Mouse (Mus musculus) spleen, postnatal 10 days (tissue): Measurements from ENCODE around the gene E330021D16Rik.
A peak's percentile ranks its signal among the peaks of the same experiment; 100 is the strongest.

Experiments
- DNase-seq, 2 experiments: peaks; one replicate each; pipeline ENCODE4 v3.0.0; 2021 to 2022; ENCODE audit warnings: low spot score in 2 of 2

E330021D16Rik gene

DNA sequence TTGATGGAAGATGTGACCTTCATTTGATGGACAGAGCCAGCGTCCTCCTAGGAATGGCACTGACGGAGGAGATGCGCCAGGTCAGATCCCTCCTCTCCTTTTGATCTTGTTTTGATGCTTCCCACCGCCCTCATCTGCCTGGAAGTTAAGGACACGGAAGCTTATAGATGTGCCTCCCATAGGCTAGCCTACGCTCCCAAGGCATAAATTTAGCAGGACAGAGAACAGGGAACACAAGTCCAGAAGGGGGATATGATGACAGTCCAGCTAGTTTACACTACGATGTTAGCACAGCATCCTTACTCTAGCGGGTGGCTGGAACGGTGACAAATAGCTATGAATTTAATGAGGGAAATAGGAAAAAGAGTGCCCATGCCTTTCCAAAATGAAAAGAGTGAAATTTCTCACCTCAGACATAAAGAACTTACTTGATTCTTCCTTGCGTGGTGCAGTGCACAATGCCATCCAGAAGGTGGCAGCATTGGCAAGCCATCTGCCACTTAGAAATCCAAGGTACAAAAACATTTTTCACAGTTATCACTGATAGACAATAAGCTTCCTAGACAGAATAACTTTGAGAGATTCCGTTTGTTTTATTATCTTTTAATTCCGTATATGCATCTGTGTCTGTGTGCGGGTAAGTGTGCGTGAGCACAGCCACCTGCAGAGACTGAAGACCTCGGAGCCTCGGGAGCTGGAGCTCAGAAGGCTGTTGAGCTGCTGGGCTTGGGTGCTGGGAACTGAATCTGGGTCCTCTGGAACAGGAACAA lies 6.9 kb upstream of the E330021D16Rik start:
- DNase-seq: peak; percentile 25 to 66

DNA sequence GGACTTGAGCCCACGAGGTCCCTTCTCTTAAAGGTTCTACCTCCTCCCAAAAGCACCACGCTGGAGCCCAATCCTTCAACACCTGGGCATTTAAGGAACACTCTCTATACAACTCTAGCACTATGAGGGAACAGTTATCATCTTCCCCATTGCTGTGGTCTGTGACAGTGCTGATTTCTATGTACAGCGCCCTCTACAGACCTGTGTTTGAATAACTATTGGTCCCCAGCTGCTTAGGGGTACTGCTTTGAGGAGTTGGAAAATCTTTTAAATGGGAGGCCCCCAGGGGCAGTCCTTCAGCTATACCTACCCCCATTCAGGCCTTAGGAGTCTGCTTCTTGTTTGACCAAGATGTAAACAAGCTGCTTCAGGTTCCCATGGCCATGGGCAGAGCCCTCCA lies 5.7 kb upstream of the E330021D16Rik start:
- peak in 1 of 2 experiments; percentile 28 for DNase-seq

GRCm38 (mm10) chr6:136418889-136419835 lies 3.8 kb upstream of the E330021D16Rik start:
- no peak for DNase-seq

DNA sequence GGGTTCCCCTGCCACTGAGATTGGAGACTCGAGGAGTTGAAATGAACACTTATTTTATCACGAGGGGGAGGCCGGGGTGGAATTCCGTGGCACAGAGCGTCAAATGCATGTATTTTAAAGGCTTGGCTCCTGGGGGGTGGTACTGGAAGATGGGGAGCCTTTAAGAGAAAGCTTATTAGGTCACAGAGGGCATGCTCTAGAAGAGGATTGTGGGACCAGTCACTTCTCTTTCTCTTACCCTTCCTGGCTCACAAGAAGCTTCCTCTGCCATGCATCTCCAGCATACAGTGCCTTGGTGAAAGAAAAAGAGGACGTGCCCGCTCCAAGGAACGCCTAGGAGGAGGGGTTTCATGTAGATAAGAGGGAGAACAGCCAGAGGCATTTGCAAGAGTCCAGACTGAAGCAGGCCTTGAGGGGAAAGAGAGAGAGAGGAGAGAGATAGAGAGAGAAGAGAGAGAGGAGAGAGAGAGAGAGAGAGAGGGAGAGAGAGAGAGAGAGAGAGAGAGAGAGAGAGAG lies 3.0 kb upstream of the E330021D16Rik start:
- no peak for DNase-seq

GRCm38 (mm10) chr6:136417864-136418263 lies 2.5 kb upstream of the E330021D16Rik start:
- peak in 1 of 2 experiments; percentile 21 for DNase-seq

GRCm38 (mm10) chr6:136413856-136414362 lies 1.5 kb downstream of the E330021D16Rik start:
- DNase-seq: no peak

DNA sequence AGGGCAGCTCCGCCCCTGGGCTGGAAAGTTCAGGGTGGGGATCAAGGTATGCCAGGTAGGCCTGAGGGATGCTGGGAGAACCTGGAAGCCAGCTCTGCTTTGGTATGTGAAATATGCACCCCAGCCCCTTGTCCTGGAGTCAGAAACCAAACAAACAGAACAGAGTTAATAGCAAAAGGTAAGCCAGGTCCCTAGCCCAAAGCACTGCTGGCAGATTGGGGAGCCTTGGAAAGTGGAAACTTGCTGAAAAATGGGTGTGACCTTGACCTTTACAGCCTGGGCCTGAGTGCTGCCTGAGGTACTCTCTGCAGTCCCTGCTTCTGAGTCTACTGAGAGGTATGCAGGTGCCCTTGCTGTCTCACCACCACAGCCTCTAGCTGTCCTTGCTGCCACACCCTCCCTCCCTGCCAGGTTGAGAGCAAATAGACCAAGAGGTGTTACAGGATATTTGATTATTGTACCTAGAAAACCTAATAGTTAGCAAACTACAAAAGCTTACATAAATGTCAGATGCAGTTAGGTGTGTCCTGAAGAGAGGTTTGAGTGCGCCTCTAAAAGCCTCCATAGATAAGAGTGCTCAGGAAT lies 7.7 kb downstream of the E330021D16Rik start:
- no peak for DNase-seq

- DNase-seq: no peak
Measured at GRCm38 (mm10) chr6:136396860-136397259, 18.5 kb downstream of the E330021D16Rik start.

- DNase-seq: no peak
Measured at GRCm38 (mm10) chr6:136390262-136390661, 25.1 kb downstream of the E330021D16Rik start.

DNA sequence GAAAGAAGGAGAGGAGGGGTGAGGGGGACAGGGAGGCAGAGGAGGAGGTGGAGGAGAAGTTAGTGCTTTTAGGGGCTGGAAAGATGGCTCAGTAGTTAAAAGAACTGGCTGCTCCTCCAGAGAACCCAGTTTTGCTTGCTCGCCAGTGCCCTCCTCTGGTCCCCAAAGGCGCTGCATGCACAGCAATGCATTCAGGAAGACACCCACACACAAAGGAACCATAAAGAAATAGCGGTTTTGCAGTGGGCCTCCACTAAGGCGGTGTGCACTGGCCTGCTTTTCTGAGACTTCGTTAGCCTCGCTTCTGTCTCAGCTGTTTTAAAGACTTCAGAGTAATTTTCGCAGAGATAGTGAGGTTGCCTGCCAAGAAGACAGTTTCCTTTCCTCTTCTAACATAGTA lies 30.1 kb downstream of the E330021D16Rik start:
- no peak for DNase-seq

- DNase-seq: no peak
Measured at GRCm38 (mm10) chr6:136383218-136383617, 32.2 kb downstream of the E330021D16Rik start.

DNA sequence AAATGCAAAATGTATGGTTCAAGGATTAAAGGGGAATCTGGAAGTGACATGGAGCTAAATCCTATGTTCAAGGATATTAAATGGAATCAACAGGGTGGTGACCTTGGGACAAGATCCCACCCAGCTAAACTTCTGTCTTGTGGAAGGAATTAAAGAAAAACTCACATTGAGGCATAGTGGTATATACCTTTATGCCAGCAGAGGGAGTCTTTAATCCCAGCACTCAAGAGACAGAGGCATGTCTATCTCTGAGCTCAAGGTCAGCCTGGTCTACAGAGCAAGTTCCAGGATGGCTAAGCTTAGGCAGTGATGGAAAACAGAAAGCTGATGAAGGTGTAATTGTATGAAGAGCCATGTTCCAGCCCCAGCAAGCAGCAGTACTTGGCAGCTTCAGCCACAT lies 39.3 kb downstream of the E330021D16Rik start:
- no peak for DNase-seq

GRCm38 (mm10) chr6:136364430-136365098 lies 50.8 kb downstream of the E330021D16Rik start:
- no peak for DNase-seq

DNA sequence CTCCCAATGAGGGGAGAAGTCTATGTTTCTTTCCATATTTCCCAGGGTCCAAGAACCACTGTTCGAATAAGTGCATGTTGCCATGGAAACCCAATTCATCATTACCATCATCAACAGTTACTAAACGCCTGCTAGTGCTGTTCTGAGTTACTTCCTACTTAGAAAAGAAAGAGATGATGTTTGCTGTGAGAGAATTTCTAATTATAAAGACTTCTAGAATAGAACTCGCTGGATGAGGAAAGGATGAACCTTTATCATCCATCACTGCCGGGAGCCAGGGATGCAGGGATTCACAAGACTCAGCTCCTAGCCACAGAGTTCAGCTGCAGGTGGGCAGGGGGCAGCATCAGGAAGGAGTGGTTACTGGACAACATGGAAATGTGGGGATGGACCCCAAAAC lies 51.4 kb downstream of the E330021D16Rik start:
- DNase-seq: no peak

GRCm38 (mm10) chr6:136363313-136363712 lies 52.1 kb downstream of the E330021D16Rik start:
- DNase-seq: no peak

GRCm38 (mm10) chr6:136358471-136358870 lies 56.9 kb downstream of the E330021D16Rik start:
- DNase-seq: no peak

- DNase-seq: peak in 1 of 2 experiments; percentile 27
Measured at GRCm38 (mm10) chr6:136353399-136354184, 61.8 kb downstream of the E330021D16Rik start.
